Mouse (Mus musculus): Measurements from ENCODE around the gene Gstm7. TPM values are rescaled to one million over a fixed set of nuclear protein-coding genes. Genes with fewer than 3 reads are reported as not detected.

The Gstm7 gene
- total RNA-seq, 2 experiments from 2014 or later = 1.6 to 5.7 TPM

- peak; percentile 65 for ATAC-seq (replicated peaks; ENCODE audit: poor library complexity)
Observed at GRCm38 (mm10) chr3:107877747-107878736, 53.6 kb downstream of the Gstm7 start.

- ATAC-seq (replicated peaks; ENCODE audit: poor library complexity) = no peak
Observed at GRCm38 (mm10) chr3:107877005-107877404, 54.6 kb downstream of the Gstm7 start, which contains the start of gene Eps8l3. Eps8l3 (plus strand) TSS chr3:107877229.

Other genes with a start within 250 kb of the Gstm7 start
- 82.8 and 84.9 TPM in 2 replicates for gene Ahcyl1, start 235.3 kb downstream of the Gstm7 start, total RNA-seq (2015)
- gene Ahcyl1, start 235.3 kb downstream of the Gstm7 start, total RNA-seq (2017) = 42.3 and 73.4 TPM in 2 replicates
- 2.2 and 4.8 TPM in 2 replicates for gene Csf1, start 171.3 kb downstream of the Gstm7 start, total RNA-seq (2015)
- gene Csf1, start 171.3 kb downstream of the Gstm7 start, total RNA-seq (2017) = 1.5 and 4.6 TPM in 2 replicates
- 0.07 and 0.12 TPM in 2 replicates for gene Eps8l3, start 54.6 kb downstream of the Gstm7 start, total RNA-seq (2015)
- gene Eps8l3, start 54.6 kb downstream of the Gstm7 start, total RNA-seq (2017) = not detected in 2 replicates
- gene Gstm5, start 36.0 kb downstream of the Gstm7 start, total RNA-seq (2015) = 38.2 and 61.5 TPM in 2 replicates
- gene Gstm5, start 36.0 kb downstream of the Gstm7 start, total RNA-seq (2017) = 23.6 and 30.6 TPM in 2 replicates
- gene Gstm6, start 11.9 kb upstream of the Gstm7 start, total RNA-seq (2015) = 0.22 TPM in 1 of 2 replicates, not detected in the other
- gene Gstm6, start 11.9 kb upstream of the Gstm7 start, total RNA-seq (2017) = not detected in 2 replicates
- gene Gstm3, start 37.5 kb upstream of the Gstm7 start, total RNA-seq (2015) = not detected in 2 replicates
- gene Gstm3, start 37.5 kb upstream of the Gstm7 start, total RNA-seq (2017) = not detected in 2 replicates
- 2.1 and 2.2 TPM in 2 replicates for gene Gstm2, start 54.6 kb upstream of the Gstm7 start, total RNA-seq (2015)
- gene Gstm2, start 54.6 kb upstream of the Gstm7 start, total RNA-seq (2017) = 4.8 and 6.8 TPM in 2 replicates
- gene Gstm1, start 86.2 kb upstream of the Gstm7 start, total RNA-seq (2015) = 1,143 and 1,246 TPM in 2 replicates
- gene Gstm1, start 86.2 kb upstream of the Gstm7 start, total RNA-seq (2017) = 511 and 599 TPM in 2 replicates
- gene Gstm4, start 113.1 kb upstream of the Gstm7 start, total RNA-seq (2015) = 12.5 and 15.8 TPM in 2 replicates
- 15.1 and 22.1 TPM in 2 replicates for gene Gstm4, start 113.1 kb upstream of the Gstm7 start, total RNA-seq (2017)
- gene Ampd2, start 154.8 kb upstream of the Gstm7 start, total RNA-seq (2015) = 52.9 and 63.6 TPM in 2 replicates
- gene Ampd2, start 154.8 kb upstream of the Gstm7 start, total RNA-seq (2017) = 33.9 and 48.4 TPM in 2 replicates
- 0.72 and 1.8 TPM in 2 replicates for gene Gnat2, start 161.0 kb upstream of the Gstm7 start, total RNA-seq (2015)
- 1.0 and 2.0 TPM in 2 replicates for gene Gnat2, start 161.0 kb upstream of the Gstm7 start, total RNA-seq (2017)
- gene Gnai3, start 214.3 kb upstream of the Gstm7 start, total RNA-seq (2015) = 143 and 147 TPM in 2 replicates
- 167 TPM in 2 replicates for gene Gnai3, start 214.3 kb upstream of the Gstm7 start, total RNA-seq (2017)
- gene Gpr61, start 223.1 kb upstream of the Gstm7 start, total RNA-seq (2015) = not detected in 2 replicates
- not detected in 2 replicates for gene Gpr61, start 223.1 kb upstream of the Gstm7 start, total RNA-seq (2017)